Mouse (Mus musculus) megakaryocyte, embryonic 14.5 days (primary cell): ENCODE data around the gene Cacna1b.

Source experiments
- FLI1 ChIP-seq: IDR thresholded peaks from 2 replicates; pipeline ENCODE4 v1.6.1; 2012; ENCODE audit warnings: low read length, inconsistent platforms, mixed read lengths
- GATA1 ChIP-seq: IDR thresholded peaks from 3 replicates; pipeline ENCODE4 v1.6.1; 2012; ENCODE audit warnings: mixed read lengths, low read length, inconsistent platforms, borderline replicate concordance

DNA sequence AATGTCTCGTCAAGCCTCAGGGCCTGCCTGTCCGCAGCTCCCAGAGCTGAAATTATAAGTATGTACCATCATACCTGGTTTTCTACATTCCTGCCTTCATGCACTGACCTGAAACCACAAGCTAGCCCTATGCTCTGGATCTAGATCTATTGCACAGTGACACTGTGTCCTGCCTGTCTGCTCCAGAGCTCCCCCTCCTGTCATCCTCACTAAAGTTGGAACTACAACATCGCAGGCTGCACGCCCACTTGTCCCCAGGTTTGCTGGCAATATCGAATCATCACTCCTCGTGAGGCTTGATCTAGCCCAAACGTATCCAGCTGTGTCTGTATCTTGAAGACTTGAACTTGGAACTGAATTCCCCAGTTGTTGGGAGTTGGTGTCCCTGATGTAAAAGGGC, 11.9 kb upstream of the Cacna1b start:
- TF ChIP-seq GATA1, result no peak
- TF ChIP-seq FLI1, result no peak
